Comparison of ENCODE assay signal across 8 mouse cellular contexts in genomic region chr10:70095031-70095470, GRCm38 (mm10). TPM values are rescaled to one million over a fixed set of nuclear protein-coding genes. Genes with fewer than 3 reads are reported as not detected.
A peak's percentile ranks its signal among the peaks of the same experiment; 100 is the strongest.
DNase-seq lines count a peak whose midpoint lies in the region; ATAC-seq and TF ChIP-seq lines count a peak whose summit lies in the region.

No protein-coding gene starts in this region.

- peaks cover 6% of the 10 kb centered on the region for H3K4me1 ChIP-seq in cortical plate, adult 2 months (ENCODE audit: control insufficient read depth, insufficient read depth, low read length)
- H3K4me1 ChIP-seq in liver, embryonic 13.5 days (replicated peaks), result peaks cover 56% of the 10 kb centered on the region

- no peaks in the 10 kb centered on the region for H3K9me3 ChIP-seq in liver, embryonic 13.5 days (replicated peaks)

- H3K27me3 ChIP-seq in liver, embryonic 13.5 days, result no peaks in the 10 kb centered on the region

- DNase-seq in left cerebral cortex, postnatal 36 days (ENCODE audit: low spot score in 2 of 2), result peak; percentile 16 to 18
- no peak for DNase-seq in left cerebral cortex, postnatal 14 days (ENCODE audit: low spot score in 2 of 2)
- DNase-seq in gastrocnemius, postnatal 14 days, result peak; percentile 48
- DNase-seq in induced T-regulatory cell, adult 2 months (ENCODE audit: low read depth), result peak; percentile 79
- peak; percentile 44 for DNase-seq in liver, embryonic 13.5 days
- peak; percentile 69 for DNase-seq in naive thymus-derived CD4-positive, alpha-beta T cell, adult 2 months (ENCODE audit: low read depth)
- DNase-seq in thymus, adult 18-20 months, result peak; percentile 45 to 64

- WGBS in liver, embryonic 13.5 days (ENCODE audit: insufficient replicate concordance), result 0% methylated on average over 14 of the region's 14 CpGs

- intact Hi-C loops in left cerebral cortex, postnatal 36 days (cut with DNase I), result loop anchor here (5.0 to 10.0 kb wide), 5 partner anchors 42 to 200 kb away; no protein-coding TSS in a partner anchor
- intact Hi-C loops in left cerebral cortex, postnatal 14 days (cut with DNase I), result loop anchor here (5.0 to 10.0 kb wide), 4 partner anchors 72 to 200 kb away; no protein-coding TSS in a partner anchor
- intact Hi-C loops in gastrocnemius, postnatal 14 days (cut with DNase I; ENCODE audit: low total_unique reads), result no loop called here

- ATAC-seq in liver, embryonic 13.5 days (ENCODE audit: low read depth), result no peak

- H3K27ac ChIP-seq in cortical plate, adult 2 months (ENCODE audit: insufficient read depth, low read length), result no peak overlapping the region
- peak overlapping the region; percentile 88 for H3K27ac ChIP-seq in liver, embryonic 13.5 days

- H3K36me3 ChIP-seq in liver, embryonic 13.5 days, result peaks cover 5% of the 10 kb centered on the region; the same call in 1 of the 2 replicates

- TF ChIP-seq CTCF in cortical plate, adult 2 months (IDR thresholded peaks at IDR 0.05; ENCODE audit: extremely low read depth, insufficient read depth, low read length), result no peak

- H3K4me2 ChIP-seq in liver, embryonic 13.5 days, result peak overlapping the region; percentile 98

- no peak for TF ChIP-seq POLR2A in cortical plate, adult 2 months (IDR thresholded peaks at IDR 0.05; ENCODE audit: extremely low read depth, insufficient read depth, low read length)

- peak overlapping the region; percentile 27 for H3K4me3 ChIP-seq in cortical plate, adult 2 months (ENCODE audit: insufficient read depth, low read length)
- H3K4me3 ChIP-seq in liver, embryonic 13.5 days (replicated peaks), result peak overlapping the region; percentile 95

- H3K9ac ChIP-seq in liver, embryonic 13.5 days, result peak overlapping the region; percentile 94

RNA-seq across cellular contexts. Expression of gene Ccdc6, which starts 1.9 kb away (rescaled TPM):
- total RNA-seq in left cerebral cortex, postnatal 36 days (2021), result 10 to 100 TPM; 43.4 to 58.7 TPM
- 10 to 100 TPM; 53.9 to 58.8 TPM for total RNA-seq in left cerebral cortex, postnatal 14 days (2021)
- polyA plus RNA-seq in cortical plate, adult 2 months (2012; rRNA removed), result 23.3 and 23.8 TPM in 2 replicates
- 10 to 100 TPM; 69.5 to 75.2 TPM for total RNA-seq in gastrocnemius, postnatal 14 days (2021)
- polyA plus RNA-seq in liver, embryonic 13.5 days (2015; fragmentation: Nextera tagmentation; extraction: Ambion mirVana), result 8.9 and 9.8 TPM in 2 replicates

Comparison
In these comparisons a context has a peak if more than half of its experiments do, and no peak if none do; other contexts are left out.
1. DNase-seq: peak in left cerebral cortex, postnatal 36 days (2 of 2), gastrocnemius, postnatal 14 days (single experiment), induced T-regulatory cell, adult 2 months (single experiment), liver, embryonic 13.5 days (single experiment), naive thymus-derived CD4-positive, alpha-beta T cell, adult 2 months (single experiment) and thymus, adult 18-20 months (2 of 2); none in left cerebral cortex, postnatal 14 days (0 of 2).